20 mouse cellular contexts compared by ENCODE assay signal in the genomic region with DNA sequence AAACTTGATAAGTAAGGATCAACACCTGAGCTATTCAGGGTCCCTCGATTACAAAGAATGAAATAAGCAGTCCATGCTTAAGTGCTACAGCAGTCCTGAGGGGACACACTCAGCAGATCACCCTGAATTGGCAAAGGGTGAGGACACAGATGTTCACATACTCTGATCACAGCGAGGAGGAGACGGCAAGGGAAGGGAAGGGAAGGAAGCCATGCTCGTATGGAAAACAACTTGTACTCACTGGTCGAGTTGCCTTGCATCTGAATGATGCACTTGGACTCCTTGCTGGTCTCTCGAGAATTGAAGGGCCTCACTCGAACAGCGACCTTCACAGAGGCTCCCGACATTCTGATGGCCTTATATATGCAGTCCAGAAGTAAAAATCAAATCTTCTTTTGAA. TPM values are rescaled to one million over a fixed set of nuclear protein-coding genes. Genes with fewer than 3 reads are reported as not detected.
A peak's percentile ranks its signal among the peaks of the same experiment; 100 is the strongest.
DNase-seq lines count a peak whose midpoint lies in the region; ATAC-seq and TF ChIP-seq lines count a peak whose summit lies in the region.
"Had no signal": no experiment of that assay in that cellular context is flagged by ENCODE, and none has a peak within 500 bp of the region (broad histone marks: within the 10 kb centered on the region; RNA-seq: fewer than 3 reads in every experiment).

No protein-coding gene starts in this region.

- WGBS in heart, embryonic 12.5 days = 72% methylated on average over 9 of the region's 9 CpGs

- no peak for TF ChIP-seq CTCF in CH12.LX (conservative IDR thresholded peaks at IDR 0.05 in 1 of 2, IDR thresholded peaks at IDR 0.05 in 1 of 2; ENCODE audit: low read depth in 2 of 2, low read length in 2 of 2)

- peak; percentile 27 for DNase-seq in adrenal gland, adult 2 months
- no peak for DNase-seq in adrenal gland, postnatal 10 days
- peak; percentile 9 for DNase-seq in cerebellum, adult 9-11 months
- no peak for DNase-seq in cerebellum, postnatal 25 days
- no peak for DNase-seq in heart, adult 8-10 months (ENCODE audit: low spot score)
- DNase-seq in CH12.LX (ENCODE audit: extremely low read depth) = no peak
- DNase-seq: adrenal gland, postnatal 25 days; cerebellum, postnatal 10 days; gastrocnemius, postnatal 10 days; heart, postnatal 14 days; kidney, adult 2 months had no signal

- no peaks in the 10 kb centered on the region for H3K9me3 ChIP-seq in heart, embryonic 12.5 days (replicated peaks)
- H3K9me3 ChIP-seq in CH12.LX (replicated peaks; ENCODE audit: low read length) = no peaks in the 10 kb centered on the region
- H3K9me3 ChIP-seq: embryonic facial prominence, embryonic 12.5 days; forebrain, embryonic 15.5 days; heart, embryonic 10.5 days; hindbrain, embryonic 15.5 days; kidney, embryonic 15.5 days had no signal

- H3K79me2 ChIP-seq in CH12.LX (replicated peaks; ENCODE audit: control insufficient read depth, extremely low read depth, insufficient read depth, poor library complexity, severe bottlenecking) = peaks cover 16% of the 10 kb centered on the region

- no peaks in the 10 kb centered on the region for H3K27me3 ChIP-seq in heart, embryonic 12.5 days (replicated peaks)
- no peaks in the 10 kb centered on the region for H3K27me3 ChIP-seq in CH12.LX (replicated peaks)
- H3K27me3 ChIP-seq: embryonic facial prominence, embryonic 12.5 days; forebrain, embryonic 15.5 days; hindbrain, embryonic 15.5 days; kidney, embryonic 15.5 days; Patski had no signal

- H3K4me2 ChIP-seq in heart, embryonic 12.5 days = no peak overlapping the region
- H3K4me2 ChIP-seq in CH12.LX (ENCODE audit: insufficient read depth, low read depth, poor library complexity, severe bottlenecking) = peak overlapping the region; percentile 1; the same call in 1 of the 2 replicates
- H3K4me2 ChIP-seq: embryonic facial prominence, embryonic 12.5 days; forebrain, embryonic 15.5 days; hindbrain, embryonic 15.5 days; kidney, embryonic 15.5 days had no signal

- TF ChIP-seq RAD21 in CH12.LX (IDR thresholded peaks at IDR 0.05; ENCODE audit: low read depth, low read length) = no peak

- peaks cover 18% of the 10 kb centered on the region for H3K36me3 ChIP-seq in heart, embryonic 12.5 days
- H3K36me3 ChIP-seq in CH12.LX (replicated peaks in 1 of 2; ENCODE audit: control insufficient read depth in 1 of 2, insufficient read depth in 1 of 2, low read length in 1 of 2) = peaks cover 10 to 18% of the 10 kb centered on the region in 2 experiments

- no peak for ATAC-seq in heart, embryonic 12.5 days (ENCODE audit: insufficient number of reproducible peaks, low FRiP score)
- ATAC-seq: activated CD4-positive, CD25-positive, alpha-beta regulatory T cell, adult 4 months; forebrain, embryonic 15.5 days; intestine, embryonic 16.5 days; Patski had no signal

- no peak for TF ChIP-seq EP300 in CH12.LX (IDR thresholded peaks at IDR 0.05; ENCODE audit: low read length)

- peaks cover 33% of the 10 kb centered on the region for H3K4me1 ChIP-seq in heart, embryonic 12.5 days (replicated peaks)
- peaks cover 4 to 17% of the 10 kb centered on the region in 2 experiments; a peak in 3 of 4 replicates for H3K4me1 ChIP-seq in CH12.LX (ENCODE audit: control insufficient read depth in 1 of 2, insufficient read depth in 2 of 2)

- dilution Hi-C loops in CH12.LX (cut with MboI; ENCODE audit: extremely low pct_ligation_motif_present, extremely low pct_unique_long_range_greater_than_20kb, low sequenced_read_pairs) = no loop called here

- H3K9ac ChIP-seq in heart, embryonic 12.5 days = no peak overlapping the region
- H3K9ac ChIP-seq in CH12.LX (ENCODE audit: insufficient read depth, low read depth) = no peak overlapping the region
- H3K9ac ChIP-seq: embryonic facial prominence, embryonic 12.5 days; forebrain, embryonic 15.5 days; hindbrain, embryonic 15.5 days; kidney, embryonic 15.5 days had no signal

- no peak for TF ChIP-seq POLR2A in CH12.LX (IDR thresholded peaks at IDR 0.05; ENCODE audit: low read depth, low read length)

- peak overlapping the region; percentile 1; the same call in 1 of the 2 replicates for H3K27ac ChIP-seq in heart, embryonic 12.5 days (ENCODE audit: poor library complexity, severe bottlenecking)
- H3K27ac ChIP-seq in CH12.LX (ENCODE audit: insufficient read depth, low read depth) = no peak overlapping the region
- H3K27ac ChIP-seq: embryonic facial prominence, embryonic 12.5 days; forebrain, embryonic 15.5 days; heart, embryonic 10.5 days; hindbrain, embryonic 15.5 days; kidney, embryonic 15.5 days had no signal

- H3K4me3 ChIP-seq in heart, embryonic 12.5 days = no peak overlapping the region
- no peak overlapping the region for H3K4me3 ChIP-seq in CH12.LX (replicated peaks in 1 of 3; ENCODE audit: low read depth in 2 of 3, low read length in 2 of 3, poor library complexity in 1 of 3)
- H3K4me3 ChIP-seq: embryonic facial prominence, embryonic 12.5 days; forebrain, embryonic 15.5 days; heart, embryonic 10.5 days; hindbrain, embryonic 15.5 days; kidney, embryonic 15.5 days had no signal

- in situ Hi-C loops in CH12.LX (cut with MboI; ENCODE audit: low pct_ligation_motif_present, low pct_unique_long_range_greater_than_20kb, low sequenced_read_pairs) = no loop called here

TF ChIP-seq in CH12.LX, 34 proteins besides CTCF, POLR2A, EP300 and RAD21:
- TF ChIP-seq ZMIZ1 (IDR thresholded peaks at IDR 0.05; ENCODE audit: low read depth, low read length) = no peak
- no peak for TF ChIP-seq CHD1 (IDR thresholded peaks at IDR 0.05; ENCODE audit: low read depth, low read length)
- TF ChIP-seq GABPA (IDR thresholded peaks at IDR 0.05; ENCODE audit: insufficient replicate concordance, low read depth, low read length) = no peak
- TF ChIP-seq MXI1 (IDR thresholded peaks at IDR 0.05; ENCODE audit: low read depth, low read length) = no peak

RNA-seq across cellular contexts. Expression of gene Kif1b, which starts 16.4 kb away (rescaled TPM):
- 100 to 1,000 TPM; 118 to 165 TPM for total RNA-seq in adrenal gland, adult 2 months (2021)
- polyA plus RNA-seq in adrenal gland, adult 2 months (2012; rRNA removed) = 61.9 and 63.6 TPM in 2 replicates
- 100 to 1,000 TPM; 105 to 154 TPM for total RNA-seq in adrenal gland, postnatal 10 days (2021)
- polyA plus RNA-seq in heart, embryonic 12.5 days (2016; fragmentation: Nextera tagmentation; extraction: Ambion mirVana) = 60.1 and 62.9 TPM in 2 replicates
- 100 to 1,000 TPM; 159 to 211 (median 191) TPM for total RNA-seq in heart, adult 8-10 months (2022)
- 25.0 and 27.6 TPM in 2 replicates for total RNA-seq in CH12.LX (2012; rRNA removed)
- total RNA-seq in CH12.LX (2014; rRNA removed) = 10.0 and 11.2 TPM in 2 replicates
- 15.0 and 17.0 TPM in 2 replicates for polyA plus RNA-seq in CH12.LX (2012; ENCODE audit: insufficient read length, low read depth)

Comparison
In these comparisons a context has a peak if more than half of its experiments do, and no peak if none do; other contexts are left out.
1. DNase-seq: peak in adrenal gland, adult 2 months (single experiment) and cerebellum, adult 9-11 months (single experiment); none in adrenal gland, postnatal 10 days (single experiment), cerebellum, postnatal 25 days (0 of 2), heart, adult 8-10 months (single experiment) and CH12.LX (single experiment).